Mouse (Mus musculus) liver, embryonic 15.5 days (tissue): ENCODE data around the gene Phldb2. TPM values are rescaled to one million over a fixed set of nuclear protein-coding genes. Genes with fewer than 3 reads are reported as not detected.

Experiments used
- ATAC-seq: fragments of 200-750 bp; cut with Nextera tagmentation; 2 replicates; pipeline ENCODE4 v1.8.0; 2017; ENCODE audit warnings: moderate number of reproducible peaks, mild to moderate bottlenecking, moderate library complexity; ENCODE audit not compliant: insufficient read depth
- H3K27ac ChIP-seq: fragments of 300-500 bp; sonication (generic); replicated peaks from 2 replicates; pipeline ENCODE4 v1.5.1; 2015; ENCODE audit warnings: mild to moderate bottlenecking, inconsistent platforms
- H3K27me3 ChIP-seq: fragments of 300-500 bp; sonication (generic); 2 replicates; pipeline ENCODE4 v1.6.1; 2015; ENCODE audit warnings: mild to moderate bottlenecking, inconsistent platforms
- H3K36me3 ChIP-seq: fragments of 300-500 bp; sonication (generic); replicated peaks from 2 replicates; pipeline ENCODE4 v1.6.1; 2015; ENCODE audit warnings: moderate library complexity, mild to moderate bottlenecking, inconsistent platforms
- H3K4me1 ChIP-seq: fragments of 300-500 bp; sonication (generic); replicated peaks from 2 replicates; pipeline ENCODE4 v1.6.1; 2015; ENCODE audit warnings: inconsistent platforms
- H3K4me2 ChIP-seq: fragments of 300-500 bp; sonication (generic); 2 replicates; pipeline ENCODE4 v1.6.1; 2015; ENCODE audit warnings: moderate library complexity, mild to moderate bottlenecking, inconsistent platforms
- H3K4me3 ChIP-seq: fragments of 300-500 bp; sonication (generic); replicated peaks from 2 replicates; pipeline ENCODE4 v1.5.1; 2015; ENCODE audit warnings: mild to moderate bottlenecking, inconsistent platforms
- H3K9ac ChIP-seq: fragments of 300-500 bp; sonication (generic); 2 replicates; pipeline ENCODE4 v1.6.1; 2015; ENCODE audit warnings: moderate library complexity, mild to moderate bottlenecking, inconsistent platforms
- H3K9me3 ChIP-seq: fragments of 300-500 bp; sonication (generic); replicated peaks from 2 replicates; pipeline ENCODE4 v1.6.1; 2016; ENCODE audit warnings: inconsistent platforms
- WGBS: fragments of 180-500 bp; shearing (Covaris S2); methylation state at CpG from one replicate; pipeline ENCODE4 v1.1.7; 2015; ENCODE audit warnings: mixed read lengths; ENCODE audit not compliant: insufficient replicate concordance; 5-methylcytosine and 5-hydroxymethylcytosine counted together
- polyA plus RNA-seq: library from polyadenylated mRNA; unstranded; fragments of >200 nt; fragmentation: Nextera tagmentation; extraction: Ambion mirVana; gene quantifications from 2 replicates; pipeline ENCODE4 v1.2.1, GENCODE M21; 2015

The Phldb2 gene
- polyA plus RNA-seq, 1 experiment from 2014 or later: 12.4 TPM

DNA sequence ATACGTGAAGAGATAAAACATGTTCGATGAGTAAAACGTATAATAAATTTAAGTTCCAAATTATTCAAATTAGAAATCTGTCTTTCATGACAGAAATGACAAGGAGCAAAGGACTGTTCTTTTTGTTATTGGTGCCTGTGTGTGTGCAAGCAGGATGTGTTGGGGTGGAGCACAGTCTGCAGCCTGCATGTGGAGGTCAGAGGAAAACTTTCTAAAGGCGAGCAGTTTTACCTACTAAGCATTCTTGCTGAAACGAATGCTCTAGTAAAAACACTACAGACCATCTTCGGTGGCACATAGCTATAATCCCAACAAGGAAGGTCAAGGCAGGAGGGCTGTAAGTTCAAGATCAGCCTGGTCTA, 120.7 kb downstream of the Phldb2 start:
- Histone ChIP-seq H3K9ac (no peak overlapping the region), H3K36me3 (no peaks in the 10 kb centered on the region), H3K4me2 (no peak overlapping the region; the same call in 1 of the 2 replicates), H3K27me3 (no peaks in the 10 kb centered on the region), H3K4me3 (no peak overlapping the region), H3K27ac (no peak overlapping the region), H3K9me3 (no peaks in the 10 kb centered on the region), H3K4me1 (peaks cover 8% of the 10 kb centered on the region; the same call in 1 of the 2 replicates)
- ATAC-seq: 0 out of 2 replicates have a peak, but pooled peaks have one; percentile 34
- 50% methylated on average over 6 of the region's 6 CpGs for WGBS

DNA sequence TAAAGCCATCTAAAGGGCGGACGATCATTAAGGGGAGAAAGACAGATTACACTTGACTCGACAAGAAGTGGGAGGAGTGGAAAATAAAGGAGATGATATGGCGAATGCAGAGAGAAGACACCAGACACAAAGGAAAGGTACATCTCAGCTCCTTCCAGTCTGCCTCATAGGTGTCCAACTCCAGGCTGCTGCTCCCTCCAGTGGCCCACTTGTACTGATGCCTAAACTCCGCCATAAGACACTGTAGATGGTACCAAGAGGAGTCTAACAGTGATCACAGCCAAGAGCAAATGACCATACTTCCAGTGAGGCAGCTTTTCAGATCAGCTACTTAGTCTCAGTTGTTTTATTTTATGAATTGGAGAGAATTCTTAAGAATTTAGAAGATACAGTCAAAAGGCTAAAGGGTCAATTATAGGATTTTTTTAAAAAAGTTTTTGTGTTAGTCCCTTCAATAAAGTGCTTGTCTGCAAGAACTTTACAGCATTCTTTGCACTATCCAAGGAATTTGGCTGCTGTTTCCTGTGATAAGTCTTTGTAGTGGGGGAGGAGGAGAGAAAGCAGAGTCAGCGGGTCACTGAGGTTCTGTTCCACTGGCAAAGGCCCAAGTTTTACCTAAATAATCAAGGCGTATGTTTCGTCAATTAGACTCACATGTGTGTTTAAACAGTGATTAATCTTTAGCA, 121.2 kb downstream of the Phldb2 start:
- Histone ChIP-seq H3K4me3 (no peak overlapping the region), H3K9ac (no peak overlapping the region), H3K27ac (peak overlapping the region; percentile 33; the same call in 1 of the 2 replicates), H3K4me2 (peak overlapping the region; percentile 15), H3K27me3 (no peaks in the 10 kb centered on the region), H3K36me3 (no peaks in the 10 kb centered on the region), H3K9me3 (no peaks in the 10 kb centered on the region), H3K4me1 (peaks cover 7% of the 10 kb centered on the region; the same call in 1 of the 2 replicates)
- ATAC-seq: peak; percentile 47; the same call in 1 of the 2 replicates
- 50% methylated on average over 8 of the region's 8 CpGs for WGBS

GRCm38 (mm10) chr16:45831094-45831872, 122.1 kb downstream of the Phldb2 start:
- Histone ChIP-seq H3K27ac (peak overlapping the region; percentile 3; the same call in 1 of the 2 replicates), H3K4me2 (peak overlapping the region; percentile 15), H3K36me3 (no peaks in the 10 kb centered on the region), H3K4me1 (peaks cover 7% of the 10 kb centered on the region; the same call in 1 of the 2 replicates), H3K4me3 (no peak overlapping the region), H3K9ac (no peak overlapping the region), H3K9me3 (no peaks in the 10 kb centered on the region), H3K27me3 (no peaks in the 10 kb centered on the region)
- peak; percentile 25; the same call in 1 of the 2 replicates for ATAC-seq
- WGBS: 48% methylated on average over 4 of the region's 4 CpGs

- WGBS: 61% methylated on average over 11 of the region's 11 CpGs
- no peak overlapping the region for H3K9ac ChIP-seq
- H3K27me3 ChIP-seq: no peaks in the 10 kb centered on the region
- H3K9me3 ChIP-seq: no peaks in the 10 kb centered on the region
- no peak for ATAC-seq
- no peak overlapping the region for H3K27ac ChIP-seq
- peaks cover 7% of the 10 kb centered on the region; the same call in 1 of the 2 replicates for H3K4me1 ChIP-seq
- peaks cover 4% of the 10 kb centered on the region; the same call in 1 of the 2 replicates for H3K36me3 ChIP-seq
- H3K4me3 ChIP-seq: no peak overlapping the region
- H3K4me2 ChIP-seq: no peak overlapping the region
These were observed 123.1 kb downstream of the Phldb2 start for GRCm38 (mm10) chr16:45830096-45830866.

DNA sequence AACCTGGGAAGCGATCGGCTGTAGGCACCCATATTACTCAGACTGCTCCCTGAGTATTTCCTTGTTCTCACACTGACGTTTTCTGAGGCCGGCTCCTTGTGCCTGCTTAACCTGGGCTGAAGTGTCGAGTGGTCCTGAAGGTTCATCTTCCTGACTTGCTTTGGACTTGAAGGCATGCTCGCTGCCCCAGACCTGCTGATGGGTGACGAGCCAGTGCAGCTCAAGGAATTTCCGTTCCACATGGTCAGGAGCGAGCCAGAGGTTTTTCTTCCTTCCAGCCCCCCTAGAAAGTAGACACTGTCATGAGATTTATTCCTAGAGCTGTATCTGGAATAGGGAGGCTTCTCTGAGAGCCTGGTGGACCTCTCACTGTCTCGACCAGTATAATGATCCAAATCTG, 128.1 kb downstream of the Phldb2 start:
- no peak for ATAC-seq
- Histone ChIP-seq H3K27me3 (no peaks in the 10 kb centered on the region), H3K9me3 (no peaks in the 10 kb centered on the region), H3K36me3 (peaks cover 5% of the 10 kb centered on the region; the same call in 1 of the 2 replicates), H3K27ac (no peak overlapping the region), H3K4me3 (no peak overlapping the region), H3K9ac (no peak overlapping the region), H3K4me1 (no peaks in the 10 kb centered on the region), H3K4me2 (no peak overlapping the region)
- WGBS: 70% methylated on average over 10 of the region's 10 CpGs

DNA sequence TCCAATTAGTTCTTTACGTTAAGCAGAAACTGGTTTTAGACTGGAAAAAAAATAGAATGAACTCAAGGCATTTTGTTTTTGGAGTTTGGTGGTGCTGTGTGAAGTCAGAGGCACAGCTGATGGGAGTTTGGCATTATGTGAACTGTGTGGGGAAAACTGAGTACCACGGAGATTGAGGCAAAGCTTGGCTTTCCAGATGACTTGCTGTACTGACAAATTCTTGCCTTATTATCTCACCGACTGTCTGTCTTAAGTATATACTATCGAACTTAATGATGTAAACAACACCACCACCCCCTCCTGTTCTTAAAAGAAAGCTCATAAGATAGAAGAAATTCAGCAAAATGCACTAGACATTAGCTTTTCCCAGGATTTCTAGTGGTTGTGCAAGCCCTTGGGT, 129.4 kb downstream of the Phldb2 start:
- no peak overlapping the region for H3K27ac ChIP-seq
- H3K4me3 ChIP-seq: no peak overlapping the region
- no peak overlapping the region for H3K4me2 ChIP-seq
- no peak overlapping the region for H3K9ac ChIP-seq
- peaks cover 5% of the 10 kb centered on the region; the same call in 1 of the 2 replicates for H3K36me3 ChIP-seq
- no peaks in the 10 kb centered on the region for H3K4me1 ChIP-seq
- H3K9me3 ChIP-seq: no peaks in the 10 kb centered on the region
- WGBS: 59% methylated on average over 4 of the region's 4 CpGs
- no peaks in the 10 kb centered on the region for H3K27me3 ChIP-seq
- no peak for ATAC-seq

DNA sequence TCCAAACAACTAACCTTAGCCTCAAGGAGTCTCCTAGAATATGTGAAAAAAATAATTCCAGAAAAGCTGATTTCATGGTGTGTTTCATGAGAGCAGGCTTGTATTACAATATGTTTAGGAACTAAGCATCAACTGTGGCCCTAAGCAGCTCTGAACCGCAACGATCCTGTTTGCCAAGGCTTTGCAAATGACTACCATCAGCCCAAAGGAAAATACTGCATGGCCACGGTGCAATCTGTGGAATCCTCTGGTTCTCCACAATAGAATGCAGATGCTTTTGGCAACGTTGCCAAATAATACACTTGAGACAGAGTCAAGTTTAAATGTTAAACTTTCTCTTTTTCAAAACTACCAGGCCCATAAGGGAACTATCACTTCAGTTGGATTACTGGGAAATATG, 133.5 kb downstream of the Phldb2 start:
- Histone ChIP-seq H3K4me2 (no peak overlapping the region), H3K36me3 (no peaks in the 10 kb centered on the region), H3K27me3 (no peaks in the 10 kb centered on the region), H3K4me1 (no peaks in the 10 kb centered on the region), H3K9me3 (no peaks in the 10 kb centered on the region), H3K27ac (no peak overlapping the region), H3K4me3 (no peak overlapping the region), H3K9ac (no peak overlapping the region)
- 64% methylated on average over 4 of the region's 4 CpGs for WGBS
- no peak for ATAC-seq

GRCm38 (mm10) chr16:45817795-45818194, 135.6 kb downstream of the Phldb2 start:
- no peak overlapping the region for H3K27ac ChIP-seq
- H3K4me3 ChIP-seq: no peak overlapping the region
- WGBS: 57% methylated on average over 3 of the region's 3 CpGs
- no peak overlapping the region for H3K9ac ChIP-seq
- H3K4me2 ChIP-seq: no peak overlapping the region
- H3K36me3 ChIP-seq: no peaks in the 10 kb centered on the region
- no peaks in the 10 kb centered on the region for H3K9me3 ChIP-seq
- no peaks in the 10 kb centered on the region for H3K27me3 ChIP-seq
- H3K4me1 ChIP-seq: no peaks in the 10 kb centered on the region
- no peak for ATAC-seq

- ATAC-seq: no peak
- Histone ChIP-seq H3K36me3 (no peaks in the 10 kb centered on the region), H3K4me1 (no peaks in the 10 kb centered on the region), H3K27me3 (no peaks in the 10 kb centered on the region), H3K9me3 (no peaks in the 10 kb centered on the region), H3K4me2 (no peak overlapping the region), H3K27ac (no peak overlapping the region), H3K9ac (no peak overlapping the region), H3K4me3 (no peak overlapping the region)
These were observed 136.7 kb downstream of the Phldb2 start for GRCm38 (mm10) chr16:45816670-45817069.

DNA sequence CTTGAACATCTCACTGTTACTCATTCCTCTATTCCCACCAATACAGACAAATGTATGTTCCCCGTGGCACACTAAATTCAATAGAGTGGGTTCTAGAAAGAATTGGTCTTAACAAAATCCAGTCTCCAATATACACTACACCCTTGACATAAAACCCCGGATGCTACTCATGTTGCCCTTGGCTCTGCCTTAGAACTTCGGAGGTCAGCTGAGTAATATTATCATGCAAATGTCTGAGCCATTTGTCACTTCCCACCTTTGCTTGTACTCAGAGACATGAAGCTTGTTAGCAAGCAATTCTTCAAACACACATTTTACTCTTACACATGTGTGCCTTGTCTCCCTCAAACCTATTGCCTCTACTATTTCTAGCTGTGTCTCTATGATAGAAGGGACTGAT, 138.8 kb downstream of the Phldb2 start:
- no peak for ATAC-seq
- H3K4me1 ChIP-seq: peaks cover 6% of the 10 kb centered on the region; the same call in 1 of the 2 replicates
- no peak overlapping the region for H3K27ac ChIP-seq
- WGBS: 53% methylated on average over 3 of the region's 3 CpGs
- no peaks in the 10 kb centered on the region for H3K9me3 ChIP-seq
- no peaks in the 10 kb centered on the region for H3K36me3 ChIP-seq
- H3K4me2 ChIP-seq: no peak overlapping the region
- H3K27me3 ChIP-seq: no peaks in the 10 kb centered on the region
- no peak overlapping the region for H3K4me3 ChIP-seq
- H3K9ac ChIP-seq: no peak overlapping the region

DNA sequence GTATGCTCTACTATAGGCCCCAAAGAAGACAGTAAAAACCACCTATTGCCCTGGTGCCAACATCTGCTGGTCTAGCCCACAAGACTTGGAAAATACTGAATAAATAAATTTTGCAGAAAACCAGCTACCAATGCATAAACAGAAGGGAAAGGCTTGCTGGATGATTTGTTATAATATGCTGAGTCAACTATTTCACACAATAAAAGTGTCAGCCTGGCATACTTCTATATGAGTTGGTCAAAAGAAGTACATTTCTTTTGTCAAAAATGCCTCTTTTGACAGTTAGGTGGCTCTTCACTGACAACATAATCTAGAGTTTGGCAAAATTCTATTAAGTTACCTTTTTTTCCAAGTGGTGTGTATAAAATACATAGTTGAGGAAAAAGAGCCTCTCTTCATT, 141.6 kb downstream of the Phldb2 start:
- no peaks in the 10 kb centered on the region for H3K9me3 ChIP-seq
- H3K27me3 ChIP-seq: no peaks in the 10 kb centered on the region
- no peak overlapping the region for H3K4me2 ChIP-seq
- no peak overlapping the region for H3K27ac ChIP-seq
- no peak overlapping the region for H3K9ac ChIP-seq
- no peak for ATAC-seq
- H3K36me3 ChIP-seq: 0 out of 2 replicates have a peak, but pooled peaks cover 11% of the 10 kb centered on the region
- H3K4me3 ChIP-seq: no peak overlapping the region
- H3K4me1 ChIP-seq: peaks cover 6% of the 10 kb centered on the region; the same call in 1 of the 2 replicates
